Mouse (Mus musculus) olfactory bulb, adult 2 months (tissue): ENCODE measurements around the gene Plekhm1.

ENCODE experiments used
- CTCF ChIP-seq: fragments of 200-500 bp; IDR thresholded peaks from 2 replicates; pipeline ENCODE4 v1.5.1; 2012; ENCODE audit warnings: low read depth, mild to moderate bottlenecking, low read length, moderate library complexity; ENCODE audit not compliant: insufficient read depth
- POLR2A ChIP-seq: fragments of 200-500 bp; IDR thresholded peaks from 2 replicates; pipeline ENCODE4 v1.6.1; 2012; ENCODE audit warnings: mild to moderate bottlenecking, low read depth, low read length, moderate library complexity; ENCODE audit not compliant: insufficient read depth

GRCm38 (mm10) chr11:103372561-103372960 lies 39.9 kb downstream of the Plekhm1 start:
- TF ChIP-seq POLR2A, result no peak
- no peak for TF ChIP-seq CTCF
